Comparison of ENCODE assay signal across 34 mouse cellular contexts in genomic region chr2:52866151-52866550, GRCm38 (mm10).
"Had no signal": no experiment of that assay in that cellular context is flagged by ENCODE, and none has a peak within 500 bp of the region (broad histone marks: within the 10 kb centered on the region; RNA-seq: fewer than 3 reads in every experiment).

No protein-coding gene starts in this region.

- H3K9me3 ChIP-seq: heart, embryonic 10.5 days; heart, embryonic 13.5 days; heart, embryonic 15.5 days; hindbrain, embryonic 10.5 days; hindbrain, embryonic 12.5 days; hindbrain, embryonic 13.5 days; hindbrain, embryonic 15.5 days; intestine, embryonic 15.5 days; kidney, embryonic 15.5 days had no signal

- H3K27me3 ChIP-seq: heart, embryonic 12.5 days; heart, embryonic 13.5 days; heart, embryonic 15.5 days; hindbrain, embryonic 12.5 days; hindbrain, embryonic 13.5 days; hindbrain, embryonic 15.5 days; intestine, embryonic 15.5 days; kidney, embryonic 15.5 days had no signal

- H3K36me3 ChIP-seq: heart, embryonic 13.5 days; heart, embryonic 15.5 days had no signal

- H3K4me2 ChIP-seq: heart, embryonic 11.5 days; heart, embryonic 12.5 days; heart, embryonic 13.5 days; heart, embryonic 15.5 days; hindbrain, embryonic 12.5 days; hindbrain, embryonic 13.5 days; hindbrain, embryonic 14.5 days; hindbrain, embryonic 15.5 days; intestine, embryonic 15.5 days; kidney, embryonic 15.5 days had no signal

- H3K4me1 ChIP-seq: heart, embryonic 10.5 days; heart, embryonic 12.5 days; heart, embryonic 13.5 days; heart, embryonic 15.5 days had no signal

- H3K27ac ChIP-seq: heart, embryonic 10.5 days; heart, embryonic 13.5 days; heart, embryonic 15.5 days; hindbrain, embryonic 10.5 days; hindbrain, embryonic 12.5 days; hindbrain, embryonic 13.5 days; hindbrain, embryonic 14.5 days; hindbrain, embryonic 15.5 days; hindbrain, postnatal 0 days; intestine, embryonic 15.5 days; kidney, embryonic 15.5 days; kidney, postnatal 0 days; layer of hippocampus, adult 2 months had no signal

- H3K4me3 ChIP-seq: heart, embryonic 10.5 days; heart, embryonic 12.5 days; heart, embryonic 13.5 days; heart, embryonic 15.5 days; hindbrain, embryonic 10.5 days; hindbrain, embryonic 12.5 days; hindbrain, embryonic 13.5 days; hindbrain, embryonic 15.5 days; intestine, embryonic 15.5 days; kidney, embryonic 15.5 days; layer of hippocampus, adult 2 months had no signal

- DNase-seq: heart, postnatal 10 days; heart, postnatal 14 days; heart, postnatal 36 days; heart, postnatal 4 days; kidney, adult 11 months; kidney, adult 18-20 months; kidney, adult 2 months; kidney, adult 8-10 months; kidney, adult 9 months; kidney, postnatal 10 days; kidney, postnatal 14 days; kidney, postnatal 25 days; kidney, postnatal 36 days; kidney, postnatal 4 days; layer of hippocampus, adult 9-11 months; layer of hippocampus, postnatal 36 days had no signal

- ATAC-seq: hindbrain, embryonic 16.5 days; hindbrain, postnatal 0 days; inflammation-experienced regulatory T-cells, adult 6 months; intestine, embryonic 15.5 days; intestine, postnatal 0 days had no signal

- H3K9ac ChIP-seq: heart, embryonic 12.5 days; heart, embryonic 13.5 days; heart, embryonic 15.5 days; hindbrain, embryonic 12.5 days; hindbrain, embryonic 13.5 days; hindbrain, embryonic 14.5 days; hindbrain, embryonic 15.5 days; intestine, embryonic 15.5 days; kidney, embryonic 15.5 days had no signal
